Mouse (Mus musculus): ENCODE data around the gene Dlg2. TPM values are rescaled to one million over a fixed set of nuclear protein-coding genes. Genes with fewer than 3 reads are reported as not detected.

The Dlg2 gene
- polyA plus RNA-seq (2012; rRNA removed), result 2.1 and 2.9 TPM in 2 replicates

DNA sequence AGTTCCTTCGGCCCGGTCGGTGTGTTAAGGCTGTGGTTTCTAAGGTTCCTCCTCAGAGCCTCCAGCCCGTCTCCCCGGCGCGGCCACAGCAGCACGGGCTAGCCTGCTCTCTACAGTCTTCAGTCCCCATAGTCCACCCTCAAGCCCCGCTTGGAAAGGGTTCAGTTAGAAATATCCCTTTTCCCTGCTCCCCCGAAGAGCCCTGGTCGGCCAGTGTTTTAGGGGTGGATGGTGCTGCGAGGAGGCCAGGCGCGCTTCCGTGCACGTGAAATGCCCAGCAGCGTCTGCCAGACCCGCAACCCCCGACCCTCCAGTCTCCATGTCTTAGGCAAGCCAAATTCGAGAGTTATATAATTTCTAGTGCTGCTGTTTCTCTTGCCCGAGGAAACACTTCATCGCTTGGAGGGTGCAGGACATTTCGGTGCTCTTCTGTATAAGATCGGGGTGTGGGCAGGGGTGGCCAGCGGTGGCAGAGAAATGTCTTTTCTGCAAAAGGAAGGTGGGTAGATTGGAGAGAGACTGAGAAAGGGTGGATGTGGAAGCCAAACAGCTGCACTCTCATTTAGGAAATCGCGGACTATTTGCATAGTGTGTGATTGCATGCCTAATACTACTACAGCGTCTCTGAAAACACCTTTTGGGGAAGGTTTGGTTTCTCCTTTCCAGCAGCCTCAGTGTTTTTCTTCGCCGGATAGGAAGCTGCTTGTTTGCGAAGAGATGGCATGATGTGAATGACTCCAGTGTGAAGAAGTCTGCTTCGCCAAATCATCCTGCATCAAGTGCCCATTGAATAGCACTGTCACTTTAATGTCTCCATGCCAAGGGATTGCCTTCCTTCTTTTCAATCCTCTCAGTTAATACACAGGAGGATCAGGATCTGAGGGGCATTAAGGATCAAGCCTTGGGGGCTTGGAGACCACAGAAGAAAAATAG, at the start of gene Dlg2:
Gene Dlg2, plus strand, starts transcription at position 360 of the 933 bp plus-strand sequence.
- no peak for DNase-seq (ENCODE audit: low spot score)

GRCm38 (mm10) chr7:90427006-90427405, 49.5 kb upstream of the Dlg2 start:
- DNase-seq (ENCODE audit: low spot score), result no peak

- no peak for DNase-seq (ENCODE audit: low spot score)
Measured at GRCm38 (mm10) chr7:90432221-90432620, 44.3 kb upstream of the Dlg2 start.

- no peak for DNase-seq (ENCODE audit: low spot score)
Measured at GRCm38 (mm10) chr7:90440044-90440443, 36.4 kb upstream of the Dlg2 start.

DNA sequence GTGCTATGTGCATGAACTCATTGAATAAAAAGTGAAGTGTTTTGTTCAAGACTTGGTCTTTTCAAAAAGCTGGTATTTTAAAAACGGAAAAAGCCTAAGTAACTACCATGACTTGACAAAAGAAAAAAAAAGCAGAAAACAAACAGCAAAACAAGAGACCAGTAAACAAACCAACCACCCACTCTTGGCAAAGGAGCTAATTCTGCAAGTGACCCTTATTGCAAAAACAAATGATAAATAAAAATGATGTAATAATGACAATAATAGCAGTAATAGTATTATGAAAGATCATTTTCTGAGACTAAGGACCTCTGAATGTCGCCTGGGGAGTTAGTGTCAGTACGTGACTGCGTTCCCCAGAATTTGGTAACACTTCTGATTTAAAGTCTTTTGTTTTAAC, 34.4 kb upstream of the Dlg2 start:
- DNase-seq (ENCODE audit: low spot score), result no peak

- peak; percentile 89 for DNase-seq (ENCODE audit: low spot score)
Measured at GRCm38 (mm10) chr7:90442518-90443080, 33.9 kb upstream of the Dlg2 start, which contains the start of gene Crebzf. Gene Crebzf, plus strand, starts transcription at chr7:90442729.

DNA sequence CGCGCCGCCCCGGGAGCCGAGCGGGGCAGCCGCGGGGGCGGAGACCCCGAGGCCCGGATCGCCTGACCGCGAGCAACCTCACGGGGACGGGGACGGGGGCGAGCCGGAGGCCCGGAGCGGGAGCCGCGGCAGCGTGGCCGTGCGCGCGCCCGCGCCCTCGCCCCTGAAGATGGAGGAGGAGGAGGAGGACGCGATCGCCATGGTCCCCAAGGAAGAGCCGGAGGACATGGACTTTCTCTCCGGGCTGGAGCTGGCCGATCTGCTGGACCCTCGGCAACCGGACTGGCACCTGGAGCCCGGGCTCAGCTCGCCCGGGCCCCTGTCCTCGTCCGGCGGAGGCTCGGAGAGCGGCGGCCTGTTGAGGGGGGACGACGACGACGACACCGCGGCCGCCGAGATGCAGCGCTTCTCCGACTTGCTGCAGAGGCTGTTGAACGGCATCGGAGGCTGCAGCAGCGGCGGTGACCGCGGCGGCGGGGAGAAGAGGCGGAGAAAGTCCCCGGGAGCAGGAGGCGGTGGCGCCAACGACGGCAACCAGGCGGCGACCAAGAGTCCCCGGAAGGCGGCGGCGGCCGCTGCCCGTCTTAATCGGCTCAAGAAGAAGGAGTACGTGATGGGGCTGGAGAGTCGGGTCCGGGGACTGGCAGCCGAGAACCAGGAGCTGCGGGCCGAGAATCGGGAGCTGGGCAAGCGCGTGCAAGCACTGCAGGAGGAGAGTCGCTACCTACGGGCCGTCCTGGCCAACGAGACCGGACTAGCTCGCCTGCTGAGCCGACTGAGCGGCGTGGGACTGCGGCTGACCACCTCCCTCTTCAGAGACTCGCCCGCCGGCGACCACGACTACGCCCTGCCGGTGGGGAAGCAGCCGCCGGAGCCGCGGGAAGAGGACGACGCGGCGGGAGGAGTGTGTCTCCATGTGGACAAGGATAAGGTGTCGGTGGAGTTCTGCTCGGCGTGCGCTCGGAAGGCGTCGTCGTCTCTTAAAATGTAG, 33.1 kb upstream of the Dlg2 start:
- DNase-seq (ENCODE audit: low spot score), result peak; percentile 75

- DNase-seq (ENCODE audit: low spot score), result no peak
Measured at GRCm38 (mm10) chr7:90444206-90444605, 32.3 kb upstream of the Dlg2 start.

- DNase-seq (ENCODE audit: low spot score), result no peak
Measured at GRCm38 (mm10) chr7:90456149-90456844, 20.2 kb upstream of the Dlg2 start.

DNA sequence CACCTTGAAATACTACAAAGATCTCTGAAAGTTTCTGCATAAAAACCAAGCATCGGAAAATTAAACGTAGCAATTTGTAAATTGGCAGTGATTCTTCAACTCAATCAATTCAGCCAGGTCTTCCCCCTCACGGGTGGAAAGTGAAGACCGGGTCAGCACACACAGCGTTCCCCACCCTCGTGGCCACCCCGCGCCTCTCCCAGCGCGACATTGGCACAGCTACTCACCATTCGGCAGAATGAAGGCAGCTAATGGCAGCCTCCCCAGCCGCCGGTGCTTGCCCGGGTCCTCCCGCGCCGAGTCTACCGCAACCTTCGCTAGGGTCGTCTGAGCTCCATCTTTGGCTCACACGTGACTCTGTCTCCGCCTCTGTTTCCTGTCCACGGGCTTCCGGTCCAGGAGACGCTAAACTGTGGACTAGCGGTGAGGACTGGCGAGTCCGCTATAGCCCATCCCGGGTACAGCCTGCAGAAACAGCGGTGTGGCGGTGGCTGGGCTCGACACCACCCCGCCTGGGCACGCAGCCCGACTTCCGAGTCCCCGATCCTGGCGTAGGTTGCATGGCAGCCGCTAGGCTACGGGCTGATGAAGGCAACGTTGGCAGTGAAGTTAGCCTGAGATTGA, 19.5 kb upstream of the Dlg2 start, which contains the start of gene Tmem126a:
Gene Tmem126a, minus strand, starts transcription at position 385 of the 624 bp plus-strand sequence.
- DNase-seq (ENCODE audit: low spot score), result peak; percentile 65

DNA sequence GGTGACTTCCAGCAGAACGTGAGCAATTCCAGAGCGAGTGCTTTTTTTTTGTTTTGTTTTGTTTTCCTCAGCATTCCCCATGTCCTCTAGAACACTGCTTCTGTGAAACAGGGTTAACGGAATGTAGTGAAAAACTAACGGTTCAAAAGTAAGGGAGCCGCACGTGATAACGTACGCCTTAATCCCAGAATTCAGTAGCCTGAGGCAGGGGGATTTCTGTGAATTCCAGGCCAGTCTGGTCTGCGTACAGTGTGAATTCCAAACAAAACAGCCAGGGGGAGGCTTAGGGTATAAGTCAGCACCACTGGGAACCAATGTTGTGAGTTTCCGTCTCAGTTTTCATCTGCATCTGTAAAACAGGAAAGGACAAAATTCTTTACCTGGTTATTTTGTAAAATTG, 19.0 kb upstream of the Dlg2 start:
- DNase-seq (ENCODE audit: low spot score), result no peak

DNA sequence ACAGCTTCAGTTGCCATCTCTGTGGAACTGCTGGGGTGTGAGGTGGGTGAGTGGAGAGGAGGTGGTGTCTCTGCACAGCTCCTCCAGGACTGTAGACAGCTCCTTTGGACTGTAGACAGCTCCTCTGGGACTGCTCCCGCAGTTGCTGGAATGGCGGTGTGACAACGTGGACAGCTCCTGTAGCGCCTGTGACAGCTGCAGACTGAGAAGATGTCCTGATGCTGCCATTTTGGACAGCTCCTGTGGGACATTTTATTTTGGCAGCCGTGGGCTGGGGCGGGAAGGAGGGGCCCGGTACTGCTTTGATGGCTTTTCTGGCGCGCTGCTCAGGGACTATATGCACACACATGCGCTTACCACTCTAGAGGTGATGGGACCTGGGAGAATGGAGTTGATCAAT, 16.1 kb upstream of the Dlg2 start:
- DNase-seq (ENCODE audit: low spot score), result no peak

- no peak for DNase-seq (ENCODE audit: low spot score)
Measured at GRCm38 (mm10) chr7:90460930-90461329, 15.5 kb upstream of the Dlg2 start.

GRCm38 (mm10) chr7:90461441-90461840, 15.0 kb upstream of the Dlg2 start:
- no peak for DNase-seq (ENCODE audit: low spot score)

- no peak for DNase-seq (ENCODE audit: low spot score)
Measured at GRCm38 (mm10) chr7:90473511-90473910, 3.0 kb upstream of the Dlg2 start.

GRCm38 (mm10) chr7:90475793-90476312, 619 bp upstream of the Dlg2 start, which contains the start of gene Tmem126b:
Gene Tmem126b, minus strand, starts transcription at chr7:90476001.
- DNase-seq (ENCODE audit: low spot score), result peak; percentile 95

DNA sequence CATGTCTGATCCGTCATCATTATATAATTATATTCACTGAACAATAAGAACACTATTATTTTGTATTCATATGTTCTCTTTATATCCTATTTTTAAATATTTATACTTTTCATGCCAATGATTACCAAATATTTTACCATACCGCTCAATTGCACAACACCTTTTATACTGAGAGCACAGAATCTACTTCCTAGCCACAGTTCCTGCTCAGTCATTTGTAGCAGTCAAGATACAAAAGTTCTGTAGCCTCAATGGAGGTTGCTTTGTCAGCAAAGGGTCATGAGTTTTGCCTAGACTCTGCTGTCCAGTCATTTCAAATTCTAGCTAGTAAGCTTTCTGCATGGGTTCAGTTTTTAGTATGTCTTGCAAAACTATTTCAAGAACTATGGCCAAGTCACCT, 6.1 kb downstream of the Dlg2 start:
- no peak for DNase-seq (ENCODE audit: low spot score)

GRCm38 (mm10) chr7:90508124-90508523, 31.7 kb downstream of the Dlg2 start:
- DNase-seq (ENCODE audit: low spot score), result no peak

- DNase-seq (ENCODE audit: low spot score), result no peak
Measured at GRCm38 (mm10) chr7:90512293-90512692, 35.8 kb downstream of the Dlg2 start.

Measured in urinary bladder, adult 2 months (tissue).